Mouse (Mus musculus) stomach, postnatal 0 days (tissue): Measurements from ENCODE around the gene Tff1. TPM values are rescaled to one million over a fixed set of nuclear protein-coding genes. Genes with fewer than 3 reads are reported as not detected.

Experiments
- ATAC-seq: fragments of 200-750 bp; cut with Nextera tagmentation; 2 replicates; pipeline ENCODE4 v1.8.0; 2017; ENCODE audit not compliant: low FRiP score, low TSS enrichment
- DNase-seq: peaks from one replicate; pipeline ENCODE4 v3.0.0-alpha.2; 2016; ENCODE audit warnings: low spot score
- H3K27ac ChIP-seq: fragments of 300-500 bp; sonication (generic); replicated peaks from 2 replicates; pipeline ENCODE4 v1.5.1; 2014; ENCODE audit warnings: mild to moderate bottlenecking, control low read depth
- H3K27me3 ChIP-seq: fragments of 300-500 bp; sonication (generic); 2 replicates; pipeline ENCODE4 v1.6.1; 2014; ENCODE audit warnings: low read length; ENCODE audit not compliant: control insufficient read depth, insufficient read depth
- H3K36me3 ChIP-seq: fragments of 300-500 bp; sonication (generic); 2 replicates; pipeline ENCODE4 v1.6.1; 2014; ENCODE audit warnings: low read length, mixed read lengths; ENCODE audit not compliant: control insufficient read depth, insufficient read depth
- H3K4me1 ChIP-seq: fragments of 300-500 bp; sonication (generic); replicated peaks from 2 replicates; pipeline ENCODE4 v1.6.1; 2014; ENCODE audit warnings: antibody characterized with exemption; ENCODE audit not compliant: control insufficient read depth, insufficient read depth
- H3K4me2 ChIP-seq: fragments of 300-500 bp; sonication (generic); replicated peaks from 2 replicates; pipeline ENCODE4 v1.6.1; 2014; ENCODE audit warnings: low read depth, mild to moderate bottlenecking, control low read depth, moderate library complexity
- H3K4me3 ChIP-seq: fragments of 300-500 bp; sonication (generic); 2 replicates; pipeline ENCODE4 v1.5.1; 2014; ENCODE audit warnings: low read depth, low read length, control low read depth
- H3K9ac ChIP-seq: fragments of 300-500 bp; sonication (generic); 2 replicates; pipeline ENCODE4 v1.6.1; 2014; ENCODE audit warnings: mild to moderate bottlenecking, low read length, control low read depth, mixed read lengths
- H3K9me3 ChIP-seq: fragments of 300-500 bp; sonication (generic); 2 replicates; pipeline ENCODE4 v1.6.1; 2016; ENCODE audit warnings: low read length; ENCODE audit not compliant: control insufficient read depth
- CTCF ChIP-seq: IDR thresholded peaks from 2 replicates; pipeline ENCODE4 v1.5.1; 2016; ENCODE audit warnings: antibody characterized with exemption, low read depth, mild to moderate bottlenecking, moderate library complexity
- EP300 ChIP-seq: optimal IDR thresholded peaks from 2 replicates; pipeline ENCODE3; 2016; ENCODE audit warnings: antibody characterized with exemption
- WGBS: fragments of 180-500 bp; shearing (Covaris S2); extraction: QIAGEN DNeasy Blood & Tissue Kit; methylation state at CpG from one replicate; pipeline ENCODE4 v1.1.7; 2014; 5-methylcytosine and 5-hydroxymethylcytosine counted together
- polyA plus RNA-seq: library from polyadenylated mRNA; unstranded; fragments of >200 nt; fragmentation: Nextera tagmentation; extraction: Ambion mirVana; gene quantifications from 2 replicates; pipeline ENCODE4 v1.2.1, GENCODE M21; 2015

Tff1 gene
- polyA plus RNA-seq = 9,478 and 9,587 TPM in 2 replicates

DNA sequence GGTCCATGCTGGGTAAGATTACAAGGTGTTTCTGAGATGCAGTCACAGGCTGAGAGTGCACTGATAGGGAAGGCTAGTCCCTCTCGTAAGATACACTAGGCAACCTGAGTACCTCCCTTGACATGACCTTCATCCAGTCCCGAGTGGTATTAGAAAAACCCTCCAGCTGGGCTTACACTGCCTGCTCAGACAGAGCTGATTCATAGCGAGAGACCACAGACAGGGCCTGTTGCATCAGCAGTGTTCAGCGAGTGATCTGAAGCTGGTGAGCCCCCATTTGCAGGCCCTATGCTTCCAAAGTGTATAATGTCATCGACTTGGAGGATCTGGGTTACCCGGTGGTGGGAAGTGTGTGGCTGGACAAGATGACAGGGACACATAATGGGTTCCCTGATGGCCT, at the start of gene Tff1:
TSS of gene Tff1 (minus strand) at position 151 of the 400 bp plus-strand sequence.
- DNase-seq (no peak), ATAC-seq (peak; percentile 45)
- H3K36me3 ChIP-seq = no peaks in the 10 kb centered on the region
- peak within 1 kb of the TSS; percentile 79 for H3K27ac ChIP-seq
- peak within 1 kb of the TSS; percentile 29; the same call in 1 of the 2 replicates for H3K4me2 ChIP-seq
- 73% methylated on average over 6 of the region's 6 CpGs for WGBS
- H3K9me3 ChIP-seq = no peaks in the 10 kb centered on the region
- H3K4me3 ChIP-seq = peak within 1 kb of the TSS; percentile 18
- H3K9ac ChIP-seq = peak within 1 kb of the TSS; percentile 41; the same call in 1 of the 2 replicates
- no peaks in the 10 kb centered on the region for H3K4me1 ChIP-seq
- TF ChIP-seq EP300 (no peak), CTCF (no peak)
- no peaks in the 10 kb centered on the region for H3K27me3 ChIP-seq

DNA sequence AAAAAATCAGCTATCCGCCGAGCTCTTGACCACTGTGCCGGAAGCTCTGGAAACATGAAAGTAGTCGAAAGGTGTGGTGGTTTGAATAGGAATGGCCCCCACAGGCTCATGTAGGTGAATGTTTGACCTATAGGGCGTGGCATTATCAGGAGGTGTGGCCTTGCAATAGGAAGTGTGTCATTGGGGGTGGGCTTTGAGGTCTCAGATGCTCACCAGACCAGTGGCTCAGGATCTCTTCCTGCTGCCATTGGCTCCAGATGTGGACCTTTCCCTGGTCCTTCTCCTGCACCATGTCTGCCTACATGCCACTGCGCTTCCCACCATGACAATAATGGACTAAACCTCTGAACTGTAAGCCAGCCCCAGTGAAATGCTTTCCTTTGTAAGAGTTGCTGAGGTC, 46.8 kb upstream of the Tff1 start:
- 89% methylated on average over 6 of the region's 6 CpGs for WGBS
- no peaks in the 10 kb centered on the region for H3K27me3 ChIP-seq
- H3K36me3 ChIP-seq = no peaks in the 10 kb centered on the region
- no peak overlapping the region for H3K4me2 ChIP-seq
- no peaks in the 10 kb centered on the region for H3K4me1 ChIP-seq
- no peak for DNase-seq
- no peak for TF ChIP-seq CTCF
- TF ChIP-seq EP300 = no peak
- no peak overlapping the region for H3K9ac ChIP-seq
- H3K4me3 ChIP-seq = no peak overlapping the region
- no peaks in the 10 kb centered on the region for H3K9me3 ChIP-seq
- no peak for ATAC-seq
- H3K27ac ChIP-seq = no peak overlapping the region

- no peaks in the 10 kb centered on the region for H3K4me1 ChIP-seq
- no peaks in the 10 kb centered on the region for H3K9me3 ChIP-seq
- ATAC-seq = no peak
- WGBS = 85% methylated on average over 7 of the region's 7 CpGs
- H3K4me3 ChIP-seq = no peak overlapping the region
- H3K27me3 ChIP-seq = no peaks in the 10 kb centered on the region
- H3K4me2 ChIP-seq = no peak overlapping the region
- no peaks in the 10 kb centered on the region for H3K36me3 ChIP-seq
- no peak overlapping the region for H3K9ac ChIP-seq
- no peak overlapping the region for H3K27ac ChIP-seq
- no peak for DNase-seq
- TF ChIP-seq CTCF (no peak), EP300 (no peak)
Observed at GRCm38 (mm10) chr17:31210299-31210698, 45.2 kb upstream of the Tff1 start.

- 88% methylated on average over 11 of the region's 11 CpGs for WGBS
- Histone ChIP-seq H3K4me3 (no peak overlapping the region), H3K27ac (no peak overlapping the region), H3K4me2 (no peak overlapping the region), H3K9me3 (no peaks in the 10 kb centered on the region), H3K4me1 (no peaks in the 10 kb centered on the region), H3K36me3 (no peaks in the 10 kb centered on the region), H3K9ac (no peak overlapping the region), H3K27me3 (no peaks in the 10 kb centered on the region)
- no peak for DNase-seq
- ATAC-seq = no peak
- TF ChIP-seq EP300 (no peak), CTCF (no peak)
Observed at GRCm38 (mm10) chr17:31209376-31209930, 44.4 kb upstream of the Tff1 start.

GRCm38 (mm10) chr17:31208654-31209053, 43.6 kb upstream of the Tff1 start:
- H3K36me3 ChIP-seq = no peaks in the 10 kb centered on the region
- H3K4me3 ChIP-seq = no peak overlapping the region
- no peak overlapping the region for H3K27ac ChIP-seq
- H3K27me3 ChIP-seq = no peaks in the 10 kb centered on the region
- no peak for ATAC-seq
- no peak for DNase-seq
- H3K4me2 ChIP-seq = no peak overlapping the region
- no peak for TF ChIP-seq CTCF
- no peak for TF ChIP-seq EP300
- 85% methylated on average over 8 of the region's 8 CpGs for WGBS
- H3K9me3 ChIP-seq = no peaks in the 10 kb centered on the region
- H3K4me1 ChIP-seq = no peaks in the 10 kb centered on the region
- no peak overlapping the region for H3K9ac ChIP-seq

DNA sequence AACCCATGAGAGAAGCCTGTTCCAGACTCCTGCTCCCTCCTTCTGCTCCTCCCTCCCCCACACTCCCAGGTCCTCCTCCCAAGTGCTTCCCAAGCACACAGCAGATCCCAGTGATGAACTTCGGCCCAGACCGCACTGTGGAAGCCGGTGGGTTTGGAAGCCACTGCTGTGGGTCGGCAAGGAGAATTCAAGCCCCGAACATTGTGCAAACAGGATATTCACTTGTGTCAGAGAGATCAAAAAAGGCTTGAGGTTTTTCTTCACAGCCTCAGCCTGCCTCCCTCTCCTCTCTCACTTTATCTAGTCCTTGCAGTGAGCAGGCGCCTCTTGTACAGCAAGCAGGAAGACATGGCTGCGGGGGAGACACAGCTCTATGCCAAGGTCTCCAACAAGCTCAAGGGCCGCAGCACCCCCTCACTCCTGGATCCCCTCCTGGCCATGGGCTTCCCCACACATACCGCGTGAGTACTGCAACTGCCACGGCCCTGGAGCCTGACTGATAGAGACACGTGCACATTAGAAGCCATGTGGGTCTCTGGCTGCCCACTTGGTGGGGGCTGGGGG, 42.8 kb upstream of the Tff1 start, which contains the start of gene Ubash3a:
TSS of gene Ubash3a (plus strand) at position 103 of the 564 bp plus-strand sequence.
- H3K27me3 ChIP-seq = no peaks in the 10 kb centered on the region
- WGBS = 57% methylated on average over 12 of the region's 12 CpGs
- DNase-seq (no peak), ATAC-seq (no peak)
- no peak within 1 kb of the TSS for H3K4me3 ChIP-seq
- H3K4me1 ChIP-seq = no peaks in the 10 kb centered on the region
- TF ChIP-seq EP300 (no peak), CTCF (no peak)
- H3K36me3 ChIP-seq = no peaks in the 10 kb centered on the region
- H3K27ac ChIP-seq = no peak within 1 kb of the TSS
- H3K9ac ChIP-seq = no peak within 1 kb of the TSS
- no peaks in the 10 kb centered on the region for H3K9me3 ChIP-seq
- no peak within 1 kb of the TSS for H3K4me2 ChIP-seq
